Mouse (Mus musculus) adrenal gland (tissue): ENCODE results near the gene Inca1.

ENCODE experiments used
- intact Hi-C: fragments of 180-260 bp; cut with DNase I; formaldehyde crosslinking; loops from one replicate; pipeline ENCODE4 v1.15.1; 2025
- long read RNA-seq, 2 experiments: library from polyadenylated mRNA; unstranded; transcript quantifications; one replicate each; pipeline ENCODE4 v2.0.0; 2020; ENCODE audit warnings: borderline replicate concordance in 1 of 2; ENCODE audit not compliant: insufficient replicate concordance in 1 of 2

Gene Inca1
- long read RNA-seq, experiment 1, partial matches to known transcripts = 1 of 7 reads
- long read RNA-seq, experiment 1, other reads (novel, unspliced or antisense) = 1 of 7 reads
- long read RNA-seq, experiment 2, transcript Inca1-203 (7 exons, 1,080 nt) = major isoform, 7 of 11 reads
- long read RNA-seq, experiment 2, partial matches to known transcripts = 0 of 11 reads
- long read RNA-seq, experiment 2, other reads (novel, unspliced or antisense) = 0 of 11 reads

- intact Hi-C loops = no loop called here
Measured at GRCm38 (mm10) chr11:70699722-70700556, at the start of gene Inca1, which contains the start of gene Kif1c. Gene Inca1, minus strand, starts transcription at chr11:70700155. Gene Kif1c, plus strand, starts transcription at chr11:70700548.

- intact Hi-C loops = no loop called here
Measured at GRCm38 (mm10) chr11:70747876-70748545, 48.1 kb upstream of the Inca1 start.

- intact Hi-C loops = no loop called here
Measured at GRCm38 (mm10) chr11:70745636-70746035, 45.7 kb upstream of the Inca1 start.

GRCm38 (mm10) chr11:70742581-70743459 lies 42.9 kb upstream of the Inca1 start:
- intact Hi-C loops = no loop called here

GRCm38 (mm10) chr11:70742117-70742516 lies 42.2 kb upstream of the Inca1 start:
- intact Hi-C loops = no loop called here

GRCm38 (mm10) chr11:70741603-70742002 lies 41.6 kb upstream of the Inca1 start:
- intact Hi-C loops = no loop called here

- intact Hi-C loops = no loop called here
Measured at GRCm38 (mm10) chr11:70737749-70738148, 37.8 kb upstream of the Inca1 start.

- intact Hi-C loops = loop anchor here (5.0 kb wide), 1 partner anchor 41 kb away; no protein-coding TSS in a partner anchor
Measured at GRCm38 (mm10) chr11:70733256-70733655, 33.3 kb upstream of the Inca1 start.

- intact Hi-C loops = loop anchor here (5.0 kb wide), 1 partner anchor 39 kb away; no protein-coding TSS in a partner anchor
Measured at GRCm38 (mm10) chr11:70731178-70731577, 31.2 kb upstream of the Inca1 start.

GRCm38 (mm10) chr11:70730427-70731038 lies 30.6 kb upstream of the Inca1 start:
- intact Hi-C loops = loop anchor here (5.0 kb wide), 1 partner anchor 38 kb away; no protein-coding TSS in a partner anchor

- intact Hi-C loops = no loop called here
Measured at GRCm38 (mm10) chr11:70727385-70727784, 27.4 kb upstream of the Inca1 start.

- intact Hi-C loops = no loop called here
Measured at GRCm38 (mm10) chr11:70726585-70726984, 26.6 kb upstream of the Inca1 start.

GRCm38 (mm10) chr11:70724706-70725105 lies 24.8 kb upstream of the Inca1 start:
- intact Hi-C loops = no loop called here

- intact Hi-C loops = no loop called here
Measured at GRCm38 (mm10) chr11:70721072-70721471, 21.1 kb upstream of the Inca1 start.

- intact Hi-C loops = no loop called here
Measured at GRCm38 (mm10) chr11:70720567-70720966, 20.6 kb upstream of the Inca1 start.

GRCm38 (mm10) chr11:70718481-70718880 lies 18.5 kb upstream of the Inca1 start:
- intact Hi-C loops = no loop called here

- intact Hi-C loops = no loop called here
Measured at GRCm38 (mm10) chr11:70715832-70716231, 15.9 kb upstream of the Inca1 start.

- intact Hi-C loops = no loop called here
Measured at GRCm38 (mm10) chr11:70713222-70713621, 13.3 kb upstream of the Inca1 start.

GRCm38 (mm10) chr11:70711026-70711425 lies 11.1 kb upstream of the Inca1 start:
- intact Hi-C loops = no loop called here

- intact Hi-C loops = no loop called here
Measured at GRCm38 (mm10) chr11:70706127-70706526, 6.2 kb upstream of the Inca1 start.
